Mouse (Mus musculus) small intestine, adult 2 months (tissue): ENCODE results near the gene Fam227a.
A peak's percentile ranks its signal among the peaks of the same experiment; 100 is the strongest.

Source experiments
- CTCF ChIP-seq: fragments of 200-500 bp; IDR thresholded peaks from 2 replicates; pipeline ENCODE4 v1.5.1; 2012; ENCODE audit warnings: low read depth, mild to moderate bottlenecking, control low read depth, inconsistent platforms, low read length, moderate library complexity, mixed read lengths; ENCODE audit not compliant: insufficient replicate concordance, insufficient read length; ENCODE audit errors: extremely low read depth
- POLR2A ChIP-seq: fragments of 200-500 bp; IDR thresholded peaks from 2 replicates; pipeline ENCODE4 v1.6.1; 2012; ENCODE audit warnings: low read depth, mild to moderate bottlenecking, control low read depth, inconsistent platforms, low read length, moderate library complexity

- no peak for TF ChIP-seq POLR2A
- TF ChIP-seq CTCF = peak; percentile 56; the same call in 1 of the 2 replicates
These were observed 7.3 kb downstream of the Fam227a start for GRCm38 (mm10) chr15:79651481-79651880.
